Mouse (Mus musculus): ENCODE results near the gene Rab25. TPM values are rescaled to one million over a fixed set of nuclear protein-coding genes. Genes with fewer than 3 reads are reported as not detected.
A peak's percentile ranks its signal among the peaks of the same experiment; 100 is the strongest.

Rab25 gene
- polyA plus RNA-seq, 1 experiment from 2014 or later: 0.15 TPM

- Histone ChIP-seq H3K9me3 (no peaks in the 10 kb centered on the region), H3K27me3 (no peaks in the 10 kb centered on the region), H3K4me3 (no peak overlapping the region), H3K4me2 (replicated peaks) (no peak overlapping the region), H3K27ac (replicated peaks) (no peak overlapping the region), H3K9ac (replicated peaks) (no peak overlapping the region), H3K4me1 (peaks cover 5% of the 10 kb centered on the region; the same call in 1 of the 2 replicates), H3K36me3 (peaks cover 95% of the 10 kb centered on the region)
- no peak for ATAC-seq (replicated peaks)
- 94% methylated on average over 3 of the region's 3 CpGs for WGBS
Observed at GRCm38 (mm10) chr3:88566116-88566515, 18.0 kb upstream of the Rab25 start.

GRCm38 (mm10) chr3:88563966-88564365 lies 15.9 kb upstream of the Rab25 start:
- no peak overlapping the region for H3K27ac ChIP-seq (replicated peaks)
- ATAC-seq (replicated peaks): no peak
- H3K9me3 ChIP-seq: no peaks in the 10 kb centered on the region
- no peaks in the 10 kb centered on the region for H3K27me3 ChIP-seq
- H3K4me2 ChIP-seq (replicated peaks): no peak overlapping the region
- 87% methylated on average over 7 of the region's 7 CpGs for WGBS
- H3K4me1 ChIP-seq: peaks cover 5% of the 10 kb centered on the region; the same call in 1 of the 2 replicates
- H3K4me3 ChIP-seq: no peak overlapping the region
- peaks cover 97% of the 10 kb centered on the region for H3K36me3 ChIP-seq
- H3K9ac ChIP-seq (replicated peaks): no peak overlapping the region

GRCm38 (mm10) chr3:88563442-88563841 lies 15.3 kb upstream of the Rab25 start:
- H3K9ac ChIP-seq (replicated peaks): no peak overlapping the region
- H3K36me3 ChIP-seq: peaks cover 95% of the 10 kb centered on the region
- H3K27me3 ChIP-seq: no peaks in the 10 kb centered on the region
- H3K4me3 ChIP-seq: no peak overlapping the region
- peaks cover 5% of the 10 kb centered on the region; the same call in 1 of the 2 replicates for H3K4me1 ChIP-seq
- no peak for ATAC-seq (replicated peaks)
- 62% methylated on average over 4 of the region's 4 CpGs for WGBS
- no peak overlapping the region for H3K27ac ChIP-seq (replicated peaks)
- H3K9me3 ChIP-seq: no peaks in the 10 kb centered on the region
- H3K4me2 ChIP-seq (replicated peaks): no peak overlapping the region

GRCm38 (mm10) chr3:88561989-88562388 lies 13.9 kb upstream of the Rab25 start:
- no peak overlapping the region for H3K4me2 ChIP-seq (replicated peaks)
- no peak overlapping the region for H3K9ac ChIP-seq (replicated peaks)
- WGBS: 57% methylated on average over 4 of the region's 4 CpGs
- H3K27me3 ChIP-seq: no peaks in the 10 kb centered on the region
- H3K9me3 ChIP-seq: no peaks in the 10 kb centered on the region
- H3K36me3 ChIP-seq: peaks cover 93% of the 10 kb centered on the region
- H3K4me3 ChIP-seq: no peak overlapping the region
- ATAC-seq (replicated peaks): 0 out of 2 replicates have a peak, but pooled peaks have one; percentile 41
- no peak overlapping the region for H3K27ac ChIP-seq (replicated peaks)
- H3K4me1 ChIP-seq: peaks cover 5% of the 10 kb centered on the region; the same call in 1 of the 2 replicates

GRCm38 (mm10) chr3:88559596-88559995 lies 11.5 kb upstream of the Rab25 start:
- H3K36me3 ChIP-seq: peaks cover 84% of the 10 kb centered on the region
- H3K4me3 ChIP-seq: no peak overlapping the region
- peaks cover 18% of the 10 kb centered on the region for H3K4me1 ChIP-seq
- no peak overlapping the region for H3K4me2 ChIP-seq (replicated peaks)
- no peak for ATAC-seq (replicated peaks)
- WGBS: 92% methylated on average over 9 of the region's 9 CpGs
- no peaks in the 10 kb centered on the region for H3K9me3 ChIP-seq
- H3K9ac ChIP-seq (replicated peaks): no peak overlapping the region
- no peaks in the 10 kb centered on the region for H3K27me3 ChIP-seq
- no peak overlapping the region for H3K27ac ChIP-seq (replicated peaks)

- 96% methylated on average over 8 of the region's 8 CpGs for WGBS
Observed at GRCm38 (mm10) chr3:88556616-88557015, 8.5 kb upstream of the Rab25 start.

GRCm38 (mm10) chr3:88555731-88556130 lies 7.6 kb upstream of the Rab25 start:
- Histone ChIP-seq H3K36me3 (peaks cover 47% of the 10 kb centered on the region), H3K4me2 (replicated peaks) (no peak overlapping the region), H3K27me3 (no peaks in the 10 kb centered on the region), H3K9me3 (no peaks in the 10 kb centered on the region), H3K4me1 (peaks cover 29% of the 10 kb centered on the region), H3K27ac (replicated peaks) (no peak overlapping the region), H3K9ac (replicated peaks) (no peak overlapping the region), H3K4me3 (no peak overlapping the region)
- ATAC-seq (replicated peaks): no peak
- 96% methylated on average over 6 of the region's 6 CpGs for WGBS

More at GRCm38 (mm10) chr3:88556616-88557015, 8.5 kb upstream of the Rab25 start:
- Histone ChIP-seq H3K36me3 (peaks cover 56% of the 10 kb centered on the region), H3K4me2 (replicated peaks) (no peak overlapping the region), H3K4me1 (peaks cover 26% of the 10 kb centered on the region), H3K27ac (replicated peaks) (no peak overlapping the region), H3K9ac (replicated peaks) (no peak overlapping the region), H3K9me3 (no peaks in the 10 kb centered on the region), H3K4me3 (no peak overlapping the region), H3K27me3 (no peaks in the 10 kb centered on the region)
- no peak for ATAC-seq (replicated peaks)

GRCm38 (mm10) chr3:88555069-88555605 lies 7.0 kb upstream of the Rab25 start:
- Histone ChIP-seq H3K4me1 (peaks cover 29% of the 10 kb centered on the region), H3K9ac (replicated peaks) (no peak overlapping the region), H3K9me3 (no peaks in the 10 kb centered on the region), H3K27ac (replicated peaks) (no peak overlapping the region), H3K27me3 (no peaks in the 10 kb centered on the region), H3K4me2 (replicated peaks) (peak overlapping the region; percentile 90), H3K4me3 (no peak overlapping the region), H3K36me3 (peaks cover 41% of the 10 kb centered on the region)
- ATAC-seq (replicated peaks): no peak
- 87% methylated on average over 5 of the region's 5 CpGs for WGBS

GRCm38 (mm10) chr3:88553880-88554586 lies 5.9 kb upstream of the Rab25 start:
- Histone ChIP-seq H3K9ac (replicated peaks) (peak overlapping the region; percentile 88), H3K27ac (replicated peaks) (peak overlapping the region; percentile 94), H3K36me3 (peaks cover 30% of the 10 kb centered on the region), H3K4me1 (peaks cover 29% of the 10 kb centered on the region), H3K4me2 (replicated peaks) (peak overlapping the region; percentile 90), H3K9me3 (no peaks in the 10 kb centered on the region), H3K4me3 (peak overlapping the region; percentile 93), H3K27me3 (no peaks in the 10 kb centered on the region)
- peak; percentile 32 for ATAC-seq (replicated peaks)
- under 1% methylated on average over 41 of the region's 41 CpGs for WGBS

GRCm38 (mm10) chr3:88553525-88553879 lies 5.4 kb upstream of the Rab25 start, which contains the start of gene Ubqln4:
Ubqln4 (plus strand) TSS chr3:88553758.
- Histone ChIP-seq H3K27me3 (no peaks in the 10 kb centered on the region), H3K4me1 (peaks cover 29% of the 10 kb centered on the region), H3K36me3 (peaks cover 27% of the 10 kb centered on the region), H3K9ac (replicated peaks) (peak within 1 kb of the TSS; percentile 88), H3K9me3 (no peaks in the 10 kb centered on the region), H3K4me2 (replicated peaks) (peak within 1 kb of the TSS; percentile 90), H3K27ac (replicated peaks) (peak within 1 kb of the TSS; percentile 94), H3K4me3 (peak within 1 kb of the TSS; percentile 93)
- WGBS: under 1% methylated on average over 36 of the region's 37 CpGs
- peak; percentile 84 for ATAC-seq (replicated peaks)

GRCm38 (mm10) chr3:88552676-88553524 lies 4.8 kb upstream of the Rab25 start, which contains the start of gene Lamtor2:
Lamtor2 (minus strand) TSS chr3:88553074.
- peak within 1 kb of the TSS; percentile 94 for H3K27ac ChIP-seq (replicated peaks)
- no peaks in the 10 kb centered on the region for H3K9me3 ChIP-seq
- no peaks in the 10 kb centered on the region for H3K27me3 ChIP-seq
- peaks cover 21% of the 10 kb centered on the region for H3K36me3 ChIP-seq
- peak within 1 kb of the TSS; percentile 90 for H3K4me2 ChIP-seq (replicated peaks)
- under 1% methylated on average over 48 of the region's 48 CpGs for WGBS
- H3K4me3 ChIP-seq: peak within 1 kb of the TSS; percentile 93
- peaks cover 29% of the 10 kb centered on the region for H3K4me1 ChIP-seq
- peak within 1 kb of the TSS; percentile 88 for H3K9ac ChIP-seq (replicated peaks)
- peak; percentile 95 for ATAC-seq (replicated peaks)
